Mouse (Mus musculus) lung, postnatal 0 days (tissue): ENCODE data around the gene Veph1. TPM values are rescaled to one million over a fixed set of nuclear protein-coding genes. Genes with fewer than 3 reads are reported as not detected.

Source experiments
- ATAC-seq: fragments of 200-750 bp; cut with Nextera tagmentation; 2 replicates; pipeline ENCODE4 v1.8.0; 2017; ENCODE audit warnings: moderate library complexity
- DNase-seq: peaks from one replicate; pipeline ENCODE4 v3.0.0-alpha.2; 2016; ENCODE audit warnings: low spot score
- H3K27ac ChIP-seq: fragments of 300-500 bp; sonication (generic); 2 replicates; pipeline ENCODE4 v1.5.1; 2014; ENCODE audit warnings: antibody characterized with exemption, mild to moderate bottlenecking, low read length, mixed read lengths
- H3K27me3 ChIP-seq: fragments of 300-500 bp; sonication (generic); replicated peaks from 2 replicates; pipeline ENCODE4 v1.6.1; 2014; ENCODE audit warnings: low read length, mixed read lengths; ENCODE audit not compliant: insufficient read depth
- H3K36me3 ChIP-seq: fragments of 300-500 bp; sonication (generic); 2 replicates; pipeline ENCODE4 v1.6.1; 2014; ENCODE audit warnings: low read length, mixed read lengths; ENCODE audit not compliant: insufficient read depth
- H3K4me1 ChIP-seq: fragments of 300-500 bp; sonication (generic); 2 replicates; pipeline ENCODE4 v1.6.1; 2014; ENCODE audit warnings: antibody characterized with exemption, low read depth, low read length, mixed read lengths; ENCODE audit not compliant: insufficient read depth
- H3K4me2 ChIP-seq: fragments of 300-500 bp; sonication (generic); replicated peaks from 2 replicates; pipeline ENCODE4 v1.6.1; 2014; ENCODE audit warnings: low read depth, mild to moderate bottlenecking, low read length, moderate library complexity, mixed read lengths
- H3K4me3 ChIP-seq: fragments of 300-500 bp; sonication (generic); 2 replicates; pipeline ENCODE4 v1.5.1; 2014; ENCODE audit warnings: low read depth, low read length
- H3K9ac ChIP-seq: fragments of 300-500 bp; sonication (generic); replicated peaks from 2 replicates; pipeline ENCODE4 v1.6.1; 2014; ENCODE audit warnings: low read depth, mild to moderate bottlenecking
- H3K9me3 ChIP-seq: fragments of 300-500 bp; sonication (generic); 2 replicates; pipeline ENCODE4 v1.6.1; 2016; ENCODE audit warnings: low read length, mixed read lengths
- CTCF ChIP-seq: IDR thresholded peaks from 2 replicates; pipeline ENCODE4 v1.5.1; 2016; ENCODE audit warnings: antibody characterized with exemption, mild to moderate bottlenecking
- EP300 ChIP-seq: IDR thresholded peaks from 2 replicates; pipeline ENCODE4 v1.6.1; 2016; ENCODE audit warnings: antibody characterized with exemption, mild to moderate bottlenecking, control low read depth
- WGBS: fragments of 180-500 bp; shearing (Covaris S2); extraction: QIAGEN DNeasy Blood & Tissue Kit; methylation state at CpG from one replicate; pipeline ENCODE4 v1.1.7; 2014; 5-methylcytosine and 5-hydroxymethylcytosine counted together
- polyA plus RNA-seq: library from polyadenylated mRNA; unstranded; fragments of >200 nt; fragmentation: Nextera tagmentation; extraction: Ambion mirVana; gene quantifications from 2 replicates; pipeline ENCODE4 v1.2.1, GENCODE M21; 2015

Veph1 gene
- polyA plus RNA-seq, 1 experiment from 2014 or later = 3.0 TPM

DNA sequence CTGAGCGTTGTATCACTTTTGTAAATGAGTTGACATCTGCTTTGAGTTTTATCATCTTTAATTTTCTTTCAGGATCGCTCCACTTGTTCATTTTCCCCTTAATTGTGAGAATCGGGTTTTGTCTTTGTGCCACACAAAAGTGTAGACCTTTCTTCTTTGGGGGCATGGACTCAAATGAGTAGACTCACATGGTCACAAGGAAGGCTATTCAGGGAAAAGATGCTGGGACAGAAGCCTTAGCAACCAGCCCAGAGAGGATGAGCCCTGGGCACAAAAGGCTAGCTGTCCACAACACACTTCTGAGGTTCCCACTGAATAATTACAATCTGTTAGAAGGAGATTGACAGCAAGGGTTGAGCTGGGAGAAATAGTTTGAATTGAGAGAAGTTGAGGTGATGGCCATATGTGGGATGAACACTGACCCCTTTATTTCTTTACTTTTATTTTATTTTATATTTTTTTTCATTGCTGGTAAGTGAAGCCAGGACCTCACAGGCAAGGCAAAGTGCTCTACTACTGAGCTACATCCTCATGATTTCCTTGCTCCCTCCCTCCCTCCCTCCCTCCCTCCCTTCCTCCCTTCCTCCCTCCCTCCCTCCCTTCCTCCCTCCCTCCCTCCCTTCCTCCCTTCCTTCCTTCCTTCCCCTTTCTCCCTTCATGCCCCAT, 126.6 kb downstream of the Veph1 start:
- ATAC-seq (no peak), DNase-seq (no peak)
- H3K4me3 ChIP-seq = no peak overlapping the region
- TF ChIP-seq CTCF (no peak), EP300 (no peak)
- no peak overlapping the region for H3K9ac ChIP-seq
- no peak overlapping the region for H3K4me2 ChIP-seq
- no peaks in the 10 kb centered on the region for H3K36me3 ChIP-seq
- WGBS = 83% methylated on average over 3 of the region's 3 CpGs
- no peaks in the 10 kb centered on the region for H3K4me1 ChIP-seq
- H3K27ac ChIP-seq = no peak overlapping the region
- H3K27me3 ChIP-seq = no peaks in the 10 kb centered on the region
- no peaks in the 10 kb centered on the region for H3K9me3 ChIP-seq

DNA sequence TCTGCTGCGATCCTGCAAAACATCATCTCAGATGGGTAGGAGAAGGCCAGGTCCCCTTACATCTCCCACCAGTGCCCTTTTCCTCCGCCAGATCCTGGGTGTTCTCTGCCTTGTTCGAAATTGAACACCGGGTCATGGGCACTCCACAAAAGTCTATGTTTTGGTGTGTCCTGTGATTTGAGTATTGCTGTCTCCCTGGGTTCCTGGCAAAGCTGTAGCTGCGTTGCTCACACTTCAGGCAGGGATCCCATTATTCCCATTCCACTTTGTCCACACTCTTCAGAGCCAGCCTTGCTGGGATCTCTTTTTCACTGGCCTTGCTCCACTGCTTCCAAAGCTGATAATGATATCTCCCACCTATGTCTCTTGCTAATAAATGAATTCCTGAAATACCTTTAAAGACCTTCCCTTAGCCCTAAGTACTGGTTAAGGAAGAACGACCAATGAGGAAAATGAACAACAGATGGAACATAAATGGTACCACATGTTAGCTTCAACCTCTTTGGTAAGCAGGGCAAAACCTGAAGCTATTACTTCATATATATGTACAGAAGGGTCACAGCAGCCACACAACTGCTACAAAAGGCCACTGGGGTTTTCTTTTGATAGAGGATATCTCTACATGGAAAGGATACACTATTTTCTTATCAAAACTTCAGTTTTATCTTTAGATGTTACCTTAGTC, 129.9 kb downstream of the Veph1 start:
- no peak for ATAC-seq
- H3K27ac ChIP-seq = no peak overlapping the region
- DNase-seq = no peak
- WGBS = 74% methylated on average over 6 of the region's 6 CpGs
- no peak overlapping the region for H3K9ac ChIP-seq
- no peak overlapping the region for H3K4me3 ChIP-seq
- H3K4me1 ChIP-seq = no peaks in the 10 kb centered on the region
- no peaks in the 10 kb centered on the region for H3K9me3 ChIP-seq
- H3K27me3 ChIP-seq = no peaks in the 10 kb centered on the region
- TF ChIP-seq CTCF (no peak), EP300 (no peak)
- no peak overlapping the region for H3K4me2 ChIP-seq
- no peaks in the 10 kb centered on the region for H3K36me3 ChIP-seq

DNA sequence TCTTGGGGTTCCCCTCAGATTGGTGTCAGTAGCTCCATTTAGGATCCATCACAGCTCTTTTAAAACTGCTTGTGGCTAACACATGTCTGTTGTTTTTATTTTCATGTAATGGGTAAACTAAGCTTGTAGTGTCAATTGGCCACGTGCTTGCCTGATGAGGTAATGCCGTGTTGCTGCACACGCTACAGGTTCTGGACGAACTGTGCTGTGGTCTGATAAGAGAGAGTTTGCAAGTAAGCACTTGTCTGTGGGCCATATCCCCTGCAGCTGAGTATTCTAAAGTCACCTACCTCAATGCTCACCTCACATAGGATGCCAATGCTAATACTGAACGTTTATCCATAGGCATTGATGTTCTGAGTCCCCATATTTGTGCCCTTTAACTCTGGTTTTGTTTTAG, 131.6 kb downstream of the Veph1 start:
- Histone ChIP-seq H3K4me1 (no peaks in the 10 kb centered on the region), H3K27ac (no peak overlapping the region), H3K4me3 (no peak overlapping the region), H3K9me3 (no peaks in the 10 kb centered on the region), H3K9ac (no peak overlapping the region), H3K36me3 (no peaks in the 10 kb centered on the region), H3K27me3 (no peaks in the 10 kb centered on the region), H3K4me2 (no peak overlapping the region)
- 60% methylated on average over 5 of the region's 5 CpGs for WGBS
- ATAC-seq (no peak), DNase-seq (no peak)
- TF ChIP-seq EP300 (no peak), CTCF (no peak)

DNA sequence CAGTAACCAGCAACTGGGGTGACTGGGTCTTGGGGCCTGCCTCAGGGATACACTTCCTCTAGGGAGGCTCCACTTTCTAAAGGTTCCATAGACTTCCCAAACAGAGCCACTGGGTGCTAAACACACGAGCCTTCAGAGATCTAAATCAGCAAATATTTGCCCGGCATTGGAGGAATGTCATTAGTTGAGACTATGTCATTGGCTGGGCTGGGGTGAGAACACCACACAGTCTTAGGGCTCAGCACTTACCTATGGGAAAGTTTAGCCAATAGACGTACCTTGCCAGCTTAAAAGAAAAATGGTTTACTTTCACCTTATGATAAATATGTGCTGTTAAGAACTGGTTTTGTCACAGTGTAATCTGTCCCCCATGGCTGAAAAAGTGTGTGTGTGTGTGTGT, 132.1 kb downstream of the Veph1 start:
- no peaks in the 10 kb centered on the region for H3K36me3 ChIP-seq
- 50% methylated on average over 3 of the region's 3 CpGs for WGBS
- no peak for ATAC-seq
- H3K27ac ChIP-seq = no peak overlapping the region
- no peak overlapping the region for H3K9ac ChIP-seq
- no peaks in the 10 kb centered on the region for H3K27me3 ChIP-seq
- H3K4me3 ChIP-seq = no peak overlapping the region
- DNase-seq = no peak
- TF ChIP-seq CTCF (no peak), EP300 (no peak)
- H3K4me1 ChIP-seq = no peaks in the 10 kb centered on the region
- no peaks in the 10 kb centered on the region for H3K9me3 ChIP-seq
- no peak overlapping the region for H3K4me2 ChIP-seq

DNA sequence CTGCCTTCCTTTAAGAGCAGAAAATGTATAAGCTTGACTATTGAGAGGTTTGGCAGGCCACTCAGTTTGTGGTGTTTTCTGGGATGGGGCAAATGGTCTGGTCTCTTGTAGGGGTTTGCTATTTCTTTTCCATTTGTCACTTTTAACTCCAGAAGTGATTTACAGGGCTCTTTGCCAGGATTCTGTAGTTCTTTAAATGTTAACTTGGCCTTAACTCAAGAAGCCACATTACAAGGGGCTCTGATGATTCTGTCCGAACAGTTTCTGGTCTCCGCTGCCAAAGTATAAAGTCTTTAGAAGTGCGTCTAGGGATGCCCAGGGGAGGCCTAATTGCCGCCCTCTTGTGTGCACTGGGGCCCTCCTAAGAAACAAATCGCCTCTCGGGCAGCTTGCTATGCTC, 134.0 kb downstream of the Veph1 start:
- Histone ChIP-seq H3K4me1 (no peaks in the 10 kb centered on the region), H3K27ac (no peak overlapping the region), H3K9ac (no peak overlapping the region), H3K36me3 (no peaks in the 10 kb centered on the region), H3K4me3 (no peak overlapping the region), H3K27me3 (no peaks in the 10 kb centered on the region), H3K4me2 (no peak overlapping the region), H3K9me3 (no peaks in the 10 kb centered on the region)
- DNase-seq (peak; percentile 17), ATAC-seq (no peak)
- WGBS = 36% methylated on average over 6 of the region's 6 CpGs
- TF ChIP-seq CTCF (no peak), EP300 (no peak)

DNA sequence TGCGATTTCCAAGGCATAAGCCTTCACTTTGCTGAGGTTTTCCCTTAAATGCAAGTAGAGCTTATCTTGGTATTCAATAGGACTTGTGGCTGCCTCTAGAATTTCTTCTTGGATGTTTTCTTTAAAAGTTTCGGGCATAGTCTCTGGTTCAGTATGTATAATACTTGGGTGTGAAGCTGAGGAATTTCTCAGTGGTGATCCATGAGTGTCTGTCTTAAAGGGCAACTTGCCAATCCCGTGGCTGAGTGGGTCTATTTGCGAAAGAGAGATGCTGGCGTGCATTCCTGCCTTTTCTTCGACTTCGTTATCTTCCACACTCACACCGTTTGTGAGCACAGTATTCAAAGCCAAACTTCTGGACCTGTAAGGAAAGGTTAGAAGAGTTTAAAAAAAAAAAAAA, 138.7 kb downstream of the Veph1 start:
- H3K4me2 ChIP-seq = no peak overlapping the region
- H3K27ac ChIP-seq = no peak overlapping the region
- DNase-seq = no peak
- 21% methylated on average over 8 of the region's 8 CpGs for WGBS
- TF ChIP-seq CTCF (no peak), EP300 (no peak)
- H3K4me3 ChIP-seq = no peak overlapping the region
- H3K9me3 ChIP-seq = no peaks in the 10 kb centered on the region
- no peaks in the 10 kb centered on the region for H3K36me3 ChIP-seq
- no peak for ATAC-seq
- no peaks in the 10 kb centered on the region for H3K4me1 ChIP-seq
- no peak overlapping the region for H3K9ac ChIP-seq
- no peaks in the 10 kb centered on the region for H3K27me3 ChIP-seq
